Mouse (Mus musculus): ENCODE measurements at regions not wholly inside any gene's neighbourhood (a gene's known extent, or its start where the extent isn't known, plus 50 kb on each side); places are given as distances from the start of the nearest gene placed in this dataset.

GRCm38 (mm10) chr1:137575380-137575779 lies 600.1 kb downstream of the Ptprc start:
- H3K4me3 ChIP-seq (ENCODE audit: extremely low read depth, insufficient read depth, insufficient read length): no peak overlapping the region
- DNase-seq (ENCODE audit: low read depth in 1 of 2, low spot score in 2 of 2): no peak
- no peaks in the 10 kb centered on the region for H3K27me3 ChIP-seq (ENCODE audit: control insufficient read depth, insufficient read depth, low read length)
- no peaks in the 10 kb centered on the region for H3K4me1 ChIP-seq (ENCODE audit: control insufficient read depth, insufficient read depth, insufficient read length)
- TF ChIP-seq CTCF (IDR thresholded peaks at IDR 0.05; ENCODE audit: extremely low read depth, insufficient read depth, insufficient read length, insufficient replicate concordance): no peak
- no peak overlapping the region for H3K27ac ChIP-seq (ENCODE audit: insufficient read depth, low read length)
- no peaks in the 10 kb centered on the region for H3K36me3 ChIP-seq (ENCODE audit: control insufficient read depth, insufficient read depth, low read length)

GRCm38 (mm10) chr1:137571905-137572865 lies 603.3 kb downstream of the Ptprc start:
- TF ChIP-seq POLR2A (IDR thresholded peaks at IDR 0.05; ENCODE audit: low read depth, low read length) (no peak), CTCF (IDR thresholded peaks at IDR 0.05; ENCODE audit: extremely low read depth, insufficient read depth, insufficient read length, insufficient replicate concordance) (no peak)
- Histone ChIP-seq H3K27ac (ENCODE audit: insufficient read depth, low read length) (no peak overlapping the region), H3K4me1 (ENCODE audit: control insufficient read depth, insufficient read depth, insufficient read length) (no peaks in the 10 kb centered on the region), H3K27me3 (ENCODE audit: control insufficient read depth, insufficient read depth, low read length) (no peaks in the 10 kb centered on the region), H3K4me3 (ENCODE audit: extremely low read depth, insufficient read depth, insufficient read length) (no peak overlapping the region), H3K36me3 (ENCODE audit: control insufficient read depth, insufficient read depth, low read length) (no peaks in the 10 kb centered on the region)
- DNase-seq (ENCODE audit: low read depth in 1 of 2, low spot score in 2 of 2): no peak
- WGBS: 87% methylated on average over 6 of the region's 6 CpGs

DNA sequence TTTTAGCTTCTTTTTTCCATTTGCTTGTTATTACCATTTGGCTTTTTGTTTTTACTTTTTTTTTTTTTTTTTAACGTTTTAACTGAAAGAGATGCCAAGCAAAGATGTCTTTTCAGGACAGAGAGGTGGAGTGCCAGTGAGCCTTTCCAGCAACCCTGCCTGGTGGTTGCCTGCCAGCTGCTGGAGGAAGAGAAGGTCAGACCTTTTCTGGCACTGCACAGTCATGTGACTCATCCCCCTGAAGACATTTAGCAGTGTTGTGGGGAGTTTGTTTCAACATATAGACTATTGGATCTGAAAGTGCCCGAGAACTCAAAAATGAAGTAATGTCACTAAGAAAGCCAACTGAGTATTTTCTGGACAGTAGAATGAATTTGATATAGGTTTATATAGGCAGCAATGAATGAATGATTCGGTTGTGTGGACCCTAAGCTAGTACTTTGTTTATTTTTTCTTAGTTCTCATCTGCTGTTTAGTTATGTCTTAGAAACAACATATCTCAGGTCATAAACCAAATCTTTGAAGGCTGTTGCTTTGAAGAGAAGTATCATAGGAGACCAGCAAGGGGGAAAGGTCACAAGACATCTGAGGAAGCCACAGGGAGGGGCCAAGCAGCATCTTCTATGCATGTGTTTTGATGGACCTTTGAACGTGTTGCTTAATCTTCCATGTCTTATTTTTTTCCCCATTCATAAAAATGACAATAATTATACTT lies 604.2 kb downstream of the Ptprc start:
- 52% methylated on average over 4 of the region's 4 CpGs for WGBS

DNA sequence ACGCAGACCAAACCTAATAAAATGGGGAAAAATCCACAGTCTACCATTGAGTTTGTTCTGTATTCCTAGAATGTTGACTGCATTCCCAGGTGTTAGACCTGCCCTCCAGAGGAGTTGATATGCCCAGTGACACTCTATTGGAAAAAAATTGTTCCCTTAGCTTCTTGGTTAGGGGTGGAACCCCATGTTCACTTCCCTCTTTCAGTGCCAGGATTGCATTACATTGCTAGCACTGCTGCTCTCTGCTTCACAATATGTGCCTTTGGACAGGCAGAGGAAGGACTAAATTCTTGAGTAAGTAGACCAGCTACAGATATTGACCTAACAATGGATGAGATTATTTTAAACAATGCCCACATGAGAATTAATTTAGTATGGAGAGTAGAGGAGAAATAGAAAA lies 607.3 kb upstream of the Nr5a2 start:
- Histone ChIP-seq H3K4me1 (ENCODE audit: control insufficient read depth, insufficient read depth, insufficient read length) (no peaks in the 10 kb centered on the region), H3K4me3 (ENCODE audit: extremely low read depth, insufficient read depth, insufficient read length) (no peak overlapping the region), H3K27me3 (ENCODE audit: control insufficient read depth, insufficient read depth, low read length) (no peaks in the 10 kb centered on the region), H3K36me3 (ENCODE audit: control insufficient read depth, insufficient read depth, low read length) (no peaks in the 10 kb centered on the region), H3K27ac (ENCODE audit: insufficient read depth, low read length) (no peak overlapping the region)
- WGBS: 88% methylated on average over 1 of the region's 1 CpGs
- TF ChIP-seq POLR2A (IDR thresholded peaks at IDR 0.05; ENCODE audit: low read depth, low read length) (no peak), CTCF (IDR thresholded peaks at IDR 0.05; ENCODE audit: extremely low read depth, insufficient read depth, insufficient read length, insufficient replicate concordance) (no peak)
- DNase-seq (ENCODE audit: low read depth in 1 of 2, low spot score in 2 of 2): no peak

More for the DNA sequence above, 604.2 kb downstream of the Ptprc start:
- H3K27ac ChIP-seq (ENCODE audit: insufficient read depth, low read length): no peak overlapping the region
- no peaks in the 10 kb centered on the region for H3K36me3 ChIP-seq (ENCODE audit: control insufficient read depth, insufficient read depth, low read length)
- H3K4me1 ChIP-seq (ENCODE audit: control insufficient read depth, insufficient read depth, insufficient read length): no peaks in the 10 kb centered on the region
- H3K4me3 ChIP-seq (ENCODE audit: extremely low read depth, insufficient read depth, insufficient read length): no peak overlapping the region
- no peak for DNase-seq (ENCODE audit: low read depth in 1 of 2, low spot score in 2 of 2)
- TF ChIP-seq CTCF (IDR thresholded peaks at IDR 0.05; ENCODE audit: extremely low read depth, insufficient read depth, insufficient read length, insufficient replicate concordance): no peak
- TF ChIP-seq POLR2A (IDR thresholded peaks at IDR 0.05; ENCODE audit: low read depth, low read length): no peak
- H3K27me3 ChIP-seq (ENCODE audit: control insufficient read depth, insufficient read depth, low read length): no peaks in the 10 kb centered on the region

DNA sequence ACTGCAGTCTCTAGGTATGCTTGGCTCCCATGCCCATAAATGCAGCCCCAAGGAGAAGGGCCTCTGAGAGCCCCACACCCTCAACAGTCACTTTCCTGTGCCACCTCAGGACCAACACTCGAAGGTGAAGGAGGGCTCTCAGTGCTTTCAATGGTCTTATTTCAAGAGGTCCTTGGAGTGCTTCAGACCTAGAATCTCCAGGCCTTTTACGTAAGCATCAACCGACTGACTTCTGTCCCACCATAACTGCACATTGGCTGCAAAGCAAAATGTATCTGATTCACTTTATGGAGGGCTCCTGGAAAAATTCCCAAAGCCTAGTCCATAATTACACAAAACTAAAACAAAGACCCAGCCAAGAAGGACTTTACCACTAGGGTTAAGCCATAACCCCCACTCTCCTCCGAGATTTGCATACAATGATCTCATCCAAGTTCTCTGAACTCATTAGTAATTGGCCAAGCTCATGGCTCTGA lies 605.4 kb upstream of the Nr5a2 start:
- 92% methylated on average over 4 of the region's 4 CpGs for WGBS
- Histone ChIP-seq H3K4me3 (ENCODE audit: extremely low read depth, insufficient read depth, insufficient read length) (no peak overlapping the region), H3K27me3 (ENCODE audit: control insufficient read depth, insufficient read depth, low read length) (no peaks in the 10 kb centered on the region), H3K36me3 (ENCODE audit: control insufficient read depth, insufficient read depth, low read length) (no peaks in the 10 kb centered on the region), H3K27ac (ENCODE audit: insufficient read depth, low read length) (no peak overlapping the region), H3K4me1 (ENCODE audit: control insufficient read depth, insufficient read depth, insufficient read length) (no peaks in the 10 kb centered on the region)
- DNase-seq (ENCODE audit: low read depth in 1 of 2, low spot score in 2 of 2): no peak
- no peak for TF ChIP-seq CTCF (IDR thresholded peaks at IDR 0.05; ENCODE audit: extremely low read depth, insufficient read depth, insufficient read length, insufficient replicate concordance)
- no peak for TF ChIP-seq POLR2A (IDR thresholded peaks at IDR 0.05; ENCODE audit: low read depth, low read length)

DNA sequence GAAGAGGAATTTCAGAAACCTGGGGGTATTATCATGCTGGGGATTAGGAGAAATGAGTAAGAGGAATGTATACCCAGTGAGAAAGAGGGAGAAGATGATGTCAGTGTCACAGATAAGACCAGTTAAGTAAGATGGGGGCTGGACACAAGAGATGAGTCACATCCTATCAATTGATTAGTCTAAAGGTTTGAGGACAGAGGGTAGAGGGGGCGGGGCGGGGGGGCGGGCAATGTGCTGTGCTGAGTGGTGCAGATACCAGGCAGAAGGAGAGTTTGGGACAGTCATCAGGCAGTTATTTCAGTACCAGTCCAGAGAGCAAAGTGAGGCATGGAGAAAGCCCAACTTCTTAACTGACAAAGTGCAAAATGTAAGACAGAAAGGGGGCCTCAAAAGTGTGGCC lies 601.4 kb upstream of the Nr5a2 start:
- Histone ChIP-seq H3K36me3 (ENCODE audit: control insufficient read depth, insufficient read depth, low read length) (no peaks in the 10 kb centered on the region), H3K27ac (ENCODE audit: insufficient read depth, low read length) (no peak overlapping the region), H3K4me1 (ENCODE audit: control insufficient read depth, insufficient read depth, insufficient read length) (no peaks in the 10 kb centered on the region), H3K27me3 (ENCODE audit: control insufficient read depth, insufficient read depth, low read length) (no peaks in the 10 kb centered on the region), H3K4me3 (ENCODE audit: extremely low read depth, insufficient read depth, insufficient read length) (no peak overlapping the region)
- no peak for TF ChIP-seq CTCF (IDR thresholded peaks at IDR 0.05; ENCODE audit: extremely low read depth, insufficient read depth, insufficient read length, insufficient replicate concordance)
- no peak for TF ChIP-seq POLR2A (IDR thresholded peaks at IDR 0.05; ENCODE audit: low read depth, low read length)
- no peak for DNase-seq (ENCODE audit: low read depth in 1 of 2, low spot score in 2 of 2)
- 89% methylated on average over 3 of the region's 3 CpGs for WGBS

All from spleen, adult 2 months (tissue).